Mouse (Mus musculus): Measurements from ENCODE around the gene Lypd6b.

GRCm38 (mm10) chr2:49845104-49845503 lies 57.6 kb downstream of the Lypd6b start:
- TF ChIP-seq CTCF (IDR thresholded peaks at IDR 0.05; ENCODE audit: low read depth, low read length) (no peak), POLR2A (IDR thresholded peaks at IDR 0.05; ENCODE audit: insufficient read depth, low read length) (no peak), EP300 (IDR thresholded peaks at IDR 0.05; ENCODE audit: insufficient read depth, low read depth, low read length) (no peak)

Data from ES-Bruce4 (cell line).